Mouse (Mus musculus) liver, embryonic 11.5 days (tissue): ENCODE measurements around the gene Cwc15. TPM values are rescaled to one million over a fixed set of nuclear protein-coding genes. Genes with fewer than 3 reads are reported as not detected.

Source experiments
- ATAC-seq: fragments of 200-750 bp; cut with Nextera tagmentation; replicated peaks from 2 replicates; pipeline ENCODE4 v1.8.0; 2017; ENCODE audit warnings: moderate number of reproducible peaks, mild to moderate bottlenecking, moderate TSS enrichment, moderate library complexity; ENCODE audit not compliant: low FRiP score
- DNase-seq: peaks from one replicate; pipeline ENCODE4 v3.0.0-alpha.2; 2017; ENCODE audit warnings: low spot score
- H3K27ac ChIP-seq: fragments of 300-500 bp; sonication (generic); 2 replicates; pipeline ENCODE4 v1.5.1; 2014; ENCODE audit warnings: mild to moderate bottlenecking, low read depth, low read length, control low read depth
- H3K27me3 ChIP-seq: fragments of 300-500 bp; sonication (generic); replicated peaks from 2 replicates; pipeline ENCODE4 v1.6.1; 2014; ENCODE audit warnings: low read length, mixed read lengths; ENCODE audit not compliant: control insufficient read depth, insufficient read depth
- H3K36me3 ChIP-seq: fragments of 300-500 bp; sonication (generic); 2 replicates; pipeline ENCODE4 v1.6.1; 2014; ENCODE audit warnings: mild to moderate bottlenecking, low read length, moderate library complexity, mixed read lengths; ENCODE audit not compliant: control insufficient read depth, insufficient read depth
- H3K4me1 ChIP-seq: fragments of 300-500 bp; sonication (generic); replicated peaks from 2 replicates; pipeline ENCODE4 v1.6.1; 2014; ENCODE audit warnings: low read length, mixed read lengths; ENCODE audit not compliant: control insufficient read depth, insufficient read depth
- H3K4me2 ChIP-seq: fragments of 300-500 bp; sonication (generic); 2 replicates; pipeline ENCODE4 v1.6.1; 2014; ENCODE audit warnings: mild to moderate bottlenecking, control low read depth, moderate library complexity
- H3K4me3 ChIP-seq: fragments of 300-500 bp; sonication (generic); 2 replicates; pipeline ENCODE4 v1.5.1; 2014; ENCODE audit warnings: low read depth, low read length, control low read depth
- H3K9ac ChIP-seq: fragments of 300-500 bp; sonication (generic); 2 replicates; pipeline ENCODE4 v1.6.1; 2014; ENCODE audit warnings: low read depth, low read length, control low read depth
- H3K9me3 ChIP-seq: fragments of 300-500 bp; sonication (generic); 2 replicates; pipeline ENCODE4 v1.6.1; 2016; ENCODE audit warnings: low read length, inconsistent platforms, mixed read lengths; ENCODE audit not compliant: control insufficient read depth
- WGBS: fragments of 180-500 bp; shearing (Covaris S2); extraction: QIAGEN DNeasy Blood & Tissue Kit; methylation state at CpG from one replicate; pipeline ENCODE4 v1.1.7; 2014; 5-methylcytosine and 5-hydroxymethylcytosine counted together
- polyA plus RNA-seq: library from polyadenylated mRNA; unstranded; fragments of >200 nt; fragmentation: Nextera tagmentation; extraction: Ambion mirVana; gene quantifications from 2 replicates; pipeline ENCODE4 v1.2.1, GENCODE M21; 2014

Gene Cwc15
- polyA plus RNA-seq, 1 experiment from 2014 or later, result 145 TPM

- WGBS, result 76% methylated on average over 2 of the region's 2 CpGs
- no peak for ATAC-seq
- Histone ChIP-seq H3K4me2 (no peak overlapping the region), H3K4me3 (no peak overlapping the region), H3K4me1 (no peaks in the 10 kb centered on the region), H3K36me3 (no peaks in the 10 kb centered on the region), H3K27me3 (no peaks in the 10 kb centered on the region), H3K9me3 (no peaks in the 10 kb centered on the region), H3K9ac (no peak overlapping the region), H3K27ac (no peak overlapping the region)
- DNase-seq, result no peak
These were observed 33.2 kb downstream of the Cwc15 start for GRCm38 (mm10) chr9:14533659-14534058.

GRCm38 (mm10) chr9:14534833-14535456 is 34.5 kb downstream of the Cwc15 start:
- WGBS, result 71% methylated on average over 9 of the region's 9 CpGs
- H3K27me3 ChIP-seq, result no peaks in the 10 kb centered on the region

GRCm38 (mm10) chr9:14544034-14544757 is 43.8 kb downstream of the Cwc15 start:
- Histone ChIP-seq H3K27ac (no peak overlapping the region), H3K36me3 (peaks cover 6% of the 10 kb centered on the region)
- no peak for ATAC-seq

More at GRCm38 (mm10) chr9:14534833-14535456, 34.5 kb downstream of the Cwc15 start:
- H3K4me2 ChIP-seq, result no peak overlapping the region
- H3K4me3 ChIP-seq, result no peak overlapping the region
- no peaks in the 10 kb centered on the region for H3K9me3 ChIP-seq
- no peaks in the 10 kb centered on the region for H3K36me3 ChIP-seq
- no peak overlapping the region for H3K27ac ChIP-seq
- ATAC-seq (no peak), DNase-seq (no peak)
- H3K4me1 ChIP-seq, result no peaks in the 10 kb centered on the region
- H3K9ac ChIP-seq, result no peak overlapping the region

GRCm38 (mm10) chr9:14547584-14548365 is 47.4 kb downstream of the Cwc15 start:
- peaks cover 6% of the 10 kb centered on the region for H3K36me3 ChIP-seq

More at GRCm38 (mm10) chr9:14544034-14544757, 43.8 kb downstream of the Cwc15 start:
- Histone ChIP-seq H3K4me2 (no peak overlapping the region), H3K9me3 (no peaks in the 10 kb centered on the region), H3K4me3 (no peak overlapping the region), H3K9ac (no peak overlapping the region), H3K27me3 (no peaks in the 10 kb centered on the region), H3K4me1 (no peaks in the 10 kb centered on the region)
- WGBS, result 61% methylated on average over 9 of the region's 9 CpGs
- no peak for DNase-seq

GRCm38 (mm10) chr9:14548366-14548761 is 47.9 kb downstream of the Cwc15 start:
- Histone ChIP-seq H3K27ac (no peak overlapping the region), H3K4me2 (no peak overlapping the region), H3K4me1 (no peaks in the 10 kb centered on the region), H3K36me3 (peaks cover 6% of the 10 kb centered on the region), H3K9ac (no peak overlapping the region), H3K9me3 (no peaks in the 10 kb centered on the region), H3K27me3 (no peaks in the 10 kb centered on the region), H3K4me3 (no peak overlapping the region)
- WGBS, result 77% methylated on average over 11 of the region's 11 CpGs
- DNase-seq (no peak), ATAC-seq (no peak)

More at GRCm38 (mm10) chr9:14547584-14548365, 47.4 kb downstream of the Cwc15 start:
- WGBS, result 76% methylated on average over 12 of the region's 12 CpGs
- Histone ChIP-seq H3K27me3 (no peaks in the 10 kb centered on the region), H3K9me3 (no peaks in the 10 kb centered on the region), H3K4me1 (no peaks in the 10 kb centered on the region), H3K4me2 (no peak overlapping the region), H3K4me3 (no peak overlapping the region), H3K27ac (no peak overlapping the region), H3K9ac (no peak overlapping the region)
- DNase-seq (no peak), ATAC-seq (no peak)

GRCm38 (mm10) chr9:14558332-14558731 is 57.9 kb downstream of the Cwc15 start:
- H3K9ac ChIP-seq, result no peak overlapping the region
- no peaks in the 10 kb centered on the region for H3K9me3 ChIP-seq
- 83% methylated on average over 10 of the region's 10 CpGs for WGBS
- no peak overlapping the region for H3K4me2 ChIP-seq
- no peak for ATAC-seq
- no peaks in the 10 kb centered on the region for H3K4me1 ChIP-seq
- H3K27me3 ChIP-seq, result no peaks in the 10 kb centered on the region
- no peak overlapping the region for H3K27ac ChIP-seq
- no peak overlapping the region for H3K4me3 ChIP-seq
- no peak for DNase-seq
- peaks cover 10% of the 10 kb centered on the region; the same call in 1 of the 2 replicates for H3K36me3 ChIP-seq

- peak; percentile 54; the same call in 1 of the 2 replicates for ATAC-seq
- Histone ChIP-seq H3K9me3 (no peaks in the 10 kb centered on the region), H3K9ac (no peak overlapping the region), H3K36me3 (peaks cover 10% of the 10 kb centered on the region; the same call in 1 of the 2 replicates), H3K4me3 (no peak overlapping the region), H3K4me2 (no peak overlapping the region), H3K27me3 (no peaks in the 10 kb centered on the region), H3K27ac (no peak overlapping the region), H3K4me1 (no peaks in the 10 kb centered on the region)
- 60% methylated on average over 10 of the region's 10 CpGs for WGBS
- no peak for DNase-seq
These were observed 59.0 kb downstream of the Cwc15 start for GRCm38 (mm10) chr9:14559430-14559829.

- peaks cover 10% of the 10 kb centered on the region; the same call in 1 of the 2 replicates for H3K36me3 ChIP-seq
- no peak for ATAC-seq
- H3K4me2 ChIP-seq, result no peak overlapping the region
- WGBS, result 87% methylated on average over 9 of the region's 9 CpGs
- no peak overlapping the region for H3K4me3 ChIP-seq
- no peak overlapping the region for H3K9ac ChIP-seq
- H3K4me1 ChIP-seq, result no peaks in the 10 kb centered on the region
- DNase-seq, result no peak
- no peaks in the 10 kb centered on the region for H3K27me3 ChIP-seq
- H3K9me3 ChIP-seq, result no peaks in the 10 kb centered on the region
- H3K27ac ChIP-seq, result no peak overlapping the region
These were observed 59.6 kb downstream of the Cwc15 start for GRCm38 (mm10) chr9:14559996-14560395.
